Mouse (Mus musculus) G1E-ER4 (cell line): ENCODE measurements around the gene Col25a1. TPM values are rescaled to one million over a fixed set of nuclear protein-coding genes. Genes with fewer than 3 reads are reported as not detected.

Experiments used
- GATA1 ChIP-seq: IDR thresholded peaks from one replicate; pipeline ENCODE4 v1.8.0; 2012; ENCODE audit warnings: low read length, inconsistent platforms
- polyA plus RNA-seq: library from polyadenylated mRNA; stranded (reverse); fragments of >175 nt; gene quantifications from 2 replicates; pipeline ENCODE4 v1.2.3, GENCODE M21; 2012

The Col25a1 gene
- polyA plus RNA-seq, 1 experiment: not detected

GRCm38 (mm10) chr3:130407201-130407600 lies 275.9 kb downstream of the Col25a1 start:
- no peak for TF ChIP-seq GATA1

- no peak for TF ChIP-seq GATA1
Measured at GRCm38 (mm10) chr3:130413239-130413638, 281.9 kb downstream of the Col25a1 start.

- no peak for TF ChIP-seq GATA1
Measured at GRCm38 (mm10) chr3:130418951-130419350, 287.6 kb downstream of the Col25a1 start.

- TF ChIP-seq GATA1: no peak
Measured at GRCm38 (mm10) chr3:130428796-130429195, 297.5 kb downstream of the Col25a1 start.

- TF ChIP-seq GATA1: no peak
Measured at GRCm38 (mm10) chr3:130430052-130430451, 298.8 kb downstream of the Col25a1 start.

GRCm38 (mm10) chr3:130432818-130433217 lies 301.5 kb downstream of the Col25a1 start:
- no peak for TF ChIP-seq GATA1

- TF ChIP-seq GATA1: no peak
Measured at GRCm38 (mm10) chr3:130436956-130437355, 305.7 kb downstream of the Col25a1 start.

GRCm38 (mm10) chr3:130439767-130440166 lies 308.5 kb downstream of the Col25a1 start:
- TF ChIP-seq GATA1: no peak

- no peak for TF ChIP-seq GATA1
Measured at GRCm38 (mm10) chr3:130440689-130441088, 309.4 kb downstream of the Col25a1 start.

- TF ChIP-seq GATA1: no peak
Measured at GRCm38 (mm10) chr3:130443842-130444627, 312.7 kb downstream of the Col25a1 start.

GRCm38 (mm10) chr3:130449864-130450263 lies 318.6 kb downstream of the Col25a1 start:
- no peak for TF ChIP-seq GATA1

GRCm38 (mm10) chr3:130465371-130465770 lies 334.1 kb downstream of the Col25a1 start:
- TF ChIP-seq GATA1: no peak

- TF ChIP-seq GATA1: no peak
Measured at GRCm38 (mm10) chr3:130473211-130473768, 342.0 kb downstream of the Col25a1 start.

- no peak for TF ChIP-seq GATA1
Measured at GRCm38 (mm10) chr3:130473970-130474369, 342.7 kb downstream of the Col25a1 start.

- TF ChIP-seq GATA1: no peak
Measured at GRCm38 (mm10) chr3:130482513-130482912, 351.2 kb downstream of the Col25a1 start.

- TF ChIP-seq GATA1: no peak
Measured at GRCm38 (mm10) chr3:130488839-130489238, 357.5 kb downstream of the Col25a1 start.

- TF ChIP-seq GATA1: no peak
Measured at GRCm38 (mm10) chr3:130494192-130494591, 362.9 kb downstream of the Col25a1 start.
